Mouse (Mus musculus) testis, adult 2 months (tissue): ENCODE results near the gene Igsf3.
"Not testable (repeated sequence)": the region's sequence is repeated elsewhere in the genome, so short reads cannot be mapped to it uniquely, and the experiment has no call there.

Experiments
- CTCF ChIP-seq: fragments of 200-500 bp; IDR thresholded peaks from 2 replicates; pipeline ENCODE4 v1.5.1; 2012; ENCODE audit warnings: low read depth, mild to moderate bottlenecking, inconsistent platforms, low read length, moderate library complexity; ENCODE audit not compliant: control insufficient read depth, insufficient read depth, insufficient replicate concordance
- POLR2A ChIP-seq: fragments of 200-500 bp; IDR thresholded peaks from 2 replicates; pipeline ENCODE4 v1.6.1; 2012; ENCODE audit warnings: low read depth, mild to moderate bottlenecking, inconsistent platforms, low read length, moderate library complexity; ENCODE audit not compliant: control insufficient read depth

GRCm38 (mm10) chr3:101413013-101413412 is 36.1 kb downstream of the Igsf3 start:
- not testable (repeated sequence) for TF ChIP-seq POLR2A, CTCF
